Mouse (Mus musculus) brain, adult 2 months (tissue): ENCODE data around the gene Abt1.
A peak's percentile ranks its signal among the peaks of the same experiment; 100 is the strongest.
"Not testable (repeated sequence)": the region's sequence is repeated elsewhere in the genome, so short reads cannot be mapped to it uniquely, and the experiment has no call there.

Source experiments
- DNase-seq: peaks from one replicate; pipeline ENCODE4 v3.0.0; 2011; ENCODE audit warnings: low read depth, low spot score

Abt1 gene

GRCm38 (mm10) chr13:23412630-23413521 is 10.8 kb downstream of the Abt1 start:
- peak; percentile 88 for DNase-seq

GRCm38 (mm10) chr13:23412211-23412629 is 11.4 kb downstream of the Abt1 start:
- DNase-seq: peak; percentile 63

GRCm38 (mm10) chr13:23411311-23412210 is 12.1 kb downstream of the Abt1 start:
- peak; percentile 69 for DNase-seq

GRCm38 (mm10) chr13:23410632-23411031 is 13.0 kb downstream of the Abt1 start:
- DNase-seq: no peak

GRCm38 (mm10) chr13:23402626-23403025 is 21.0 kb downstream of the Abt1 start:
- no peak for DNase-seq

GRCm38 (mm10) chr13:23401683-23402527 is 21.8 kb downstream of the Abt1 start:
- peak; percentile 82 for DNase-seq

GRCm38 (mm10) chr13:23400771-23401682 is 22.6 kb downstream of the Abt1 start:
- no peak for DNase-seq

- not testable (repeated sequence) for DNase-seq
Observed at GRCm38 (mm10) chr13:23396913-23397312, 26.8 kb downstream of the Abt1 start.

- no peak for DNase-seq
Observed at GRCm38 (mm10) chr13:23396246-23396703, 27.4 kb downstream of the Abt1 start.

GRCm38 (mm10) chr13:23395301-23396245 is 28.1 kb downstream of the Abt1 start:
- DNase-seq: no peak

- no peak for DNase-seq
Observed at GRCm38 (mm10) chr13:23387548-23387947, 36.1 kb downstream of the Abt1 start.

- DNase-seq: no peak
Observed at GRCm38 (mm10) chr13:23383127-23383526, 40.5 kb downstream of the Abt1 start.

GRCm38 (mm10) chr13:23372433-23372832 is 51.2 kb downstream of the Abt1 start:
- no peak for DNase-seq

- no peak for DNase-seq
Observed at GRCm38 (mm10) chr13:23370075-23370474, 53.6 kb downstream of the Abt1 start.

- no peak for DNase-seq
Observed at GRCm38 (mm10) chr13:23369421-23369765, 54.3 kb downstream of the Abt1 start.

GRCm38 (mm10) chr13:23368583-23369420 is 54.9 kb downstream of the Abt1 start, which contains the start of gene Zfp322a:
TSS of gene Zfp322a (minus strand) at chr13:23369208.
- DNase-seq: peak; percentile 99
